Mouse (Mus musculus) embryonic facial prominence, embryonic 11.5 days (tissue): ENCODE results near the gene Rsf1. TPM values are rescaled to one million over a fixed set of nuclear protein-coding genes. Genes with fewer than 3 reads are reported as not detected.
A peak's percentile ranks its signal among the peaks of the same experiment; 100 is the strongest.

Experiments used
- ATAC-seq: fragments of 200-750 bp; cut with Nextera tagmentation; replicated peaks from 2 replicates; pipeline ENCODE4 v1.8.0; 2017; ENCODE audit warnings: low read depth; ENCODE audit not compliant: insufficient number of reproducible peaks, low FRiP score, low TSS enrichment
- DNase-seq: peaks from one replicate; pipeline ENCODE4 v3.0.0-alpha.2; 2015; ENCODE audit warnings: low spot score
- H3K27ac ChIP-seq: fragments of 300-500 bp; sonication (generic); replicated peaks from 2 replicates; pipeline ENCODE4 v1.5.1; 2014; ENCODE audit warnings: mild to moderate bottlenecking, low read depth, low read length, control low read depth
- H3K27me3 ChIP-seq: fragments of 300-500 bp; sonication (generic); 2 replicates; pipeline ENCODE4 v1.6.1; 2014; ENCODE audit warnings: mild to moderate bottlenecking, low read length, moderate library complexity, mixed read lengths; ENCODE audit not compliant: control insufficient read depth, insufficient read depth
- H3K36me3 ChIP-seq: fragments of 300-500 bp; sonication (generic); replicated peaks from 2 replicates; pipeline ENCODE4 v1.6.1; 2014; ENCODE audit warnings: low read depth, mild to moderate bottlenecking, low read length, moderate library complexity, mixed read lengths; ENCODE audit not compliant: control insufficient read depth, insufficient read depth
- H3K4me1 ChIP-seq: fragments of 300-500 bp; sonication (generic); 2 replicates; pipeline ENCODE4 v1.6.1; 2014; ENCODE audit warnings: low read length, mixed read lengths; ENCODE audit not compliant: control insufficient read depth, insufficient read depth
- H3K4me2 ChIP-seq: fragments of 300-500 bp; sonication (generic); 2 replicates; pipeline ENCODE4 v1.6.1; 2014; ENCODE audit warnings: low read depth, mild to moderate bottlenecking, control low read depth, low read length, moderate library complexity
- H3K4me3 ChIP-seq: fragments of 300-500 bp; sonication (generic); 2 replicates; pipeline ENCODE4 v1.5.1; 2014; ENCODE audit warnings: low read depth, low read length, control low read depth
- H3K9ac ChIP-seq: fragments of 300-500 bp; sonication (generic); replicated peaks from 2 replicates; pipeline ENCODE4 v1.6.1; 2014; ENCODE audit warnings: mild to moderate bottlenecking, control low read depth, low read length
- H3K9me3 ChIP-seq: fragments of 300-500 bp; sonication (generic); replicated peaks from 2 replicates; pipeline ENCODE4 v1.6.1; 2016; ENCODE audit warnings: mild to moderate bottlenecking, low read length, inconsistent platforms, mixed read lengths; ENCODE audit not compliant: control insufficient read depth
- WGBS: fragments of 180-500 bp; shearing (Covaris S2); extraction: QIAGEN DNeasy Blood & Tissue Kit; methylation state at CpG from one replicate; pipeline ENCODE4 v1.1.7; 2014; 5-methylcytosine and 5-hydroxymethylcytosine counted together
- polyA plus RNA-seq: library from polyadenylated mRNA; unstranded; fragments of >200 nt; fragmentation: Nextera tagmentation; extraction: Ambion mirVana; gene quantifications from 2 replicates; pipeline ENCODE4 v1.2.1, GENCODE M21; 2014

Rsf1 gene
- polyA plus RNA-seq, 1 experiment from 2014 or later, result 26.0 TPM

GRCm38 (mm10) chr7:97696133-97696505, 116.4 kb downstream of the Rsf1 start:
- peak overlapping the region; percentile 52 for H3K4me2 ChIP-seq
- no peaks in the 10 kb centered on the region for H3K27me3 ChIP-seq
- H3K4me3 ChIP-seq, result peak overlapping the region; percentile 97
- DNase-seq, result no peak
- H3K27ac ChIP-seq, result peak overlapping the region; percentile 59; the same call in 1 of the 2 replicates
- 34% methylated on average over 19 of the region's 19 CpGs for WGBS
- no peaks in the 10 kb centered on the region for H3K4me1 ChIP-seq
- no peaks in the 10 kb centered on the region; the same call in 1 of the 2 replicates for H3K36me3 ChIP-seq
- H3K9me3 ChIP-seq, result no peaks in the 10 kb centered on the region
- ATAC-seq, result peak; percentile 70
- peak overlapping the region; percentile 95 for H3K9ac ChIP-seq

DNA sequence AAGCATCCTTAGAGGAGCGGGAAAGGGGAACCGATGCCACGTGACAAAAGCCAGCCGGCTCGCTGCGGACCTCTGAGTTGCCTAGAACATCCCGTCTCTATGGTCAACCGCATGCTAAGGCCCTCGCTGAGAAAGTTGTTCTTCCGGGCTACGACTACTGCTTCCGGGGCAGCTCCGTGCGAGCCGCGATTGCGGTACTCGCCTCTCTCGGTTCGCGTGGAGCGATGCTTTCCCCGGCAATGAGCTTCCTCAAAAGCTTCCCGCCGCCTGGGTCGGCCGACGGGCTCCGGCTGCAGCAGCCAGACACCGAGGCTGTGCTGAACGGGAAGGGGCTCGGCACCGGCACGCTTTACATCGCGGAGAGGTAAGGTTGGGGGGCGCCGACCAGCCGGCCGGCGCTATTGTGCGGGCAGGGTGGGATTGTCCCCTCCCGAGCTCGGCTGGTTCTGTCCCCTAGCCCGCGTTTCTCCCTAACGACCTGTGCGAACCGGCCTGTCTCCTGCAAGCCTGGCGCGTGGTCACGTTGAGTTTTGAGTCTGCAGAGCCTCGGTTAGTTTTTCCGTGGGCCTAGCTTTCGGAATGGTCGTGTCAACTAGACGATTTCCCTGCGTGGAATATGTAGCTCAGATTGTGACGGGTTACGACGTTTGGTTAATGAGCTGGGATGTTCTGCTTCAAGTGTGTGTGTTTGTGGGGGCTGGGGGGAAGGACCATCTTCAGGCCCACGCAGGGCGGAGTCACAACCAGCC, 117.0 kb downstream of the Rsf1 start, which contains the start of gene Clns1a:
TSS of gene Clns1a (plus strand) at position 129 of the 749 bp plus-strand sequence.
- under 1% methylated on average over 63 of the region's 63 CpGs for WGBS
- Histone ChIP-seq H3K4me2 (peak within 1 kb of the TSS; percentile 52), H3K4me3 (peak within 1 kb of the TSS; percentile 97), H3K9ac (peak within 1 kb of the TSS; percentile 95), H3K4me1 (no peaks in the 10 kb centered on the region), H3K36me3 (no peaks in the 10 kb centered on the region; the same call in 1 of the 2 replicates), H3K9me3 (no peaks in the 10 kb centered on the region), H3K27me3 (no peaks in the 10 kb centered on the region), H3K27ac (peak within 1 kb of the TSS; percentile 59)
- DNase-seq (peak; percentile 96), ATAC-seq (peak; percentile 97)

- Histone ChIP-seq H3K4me3 (no peak overlapping the region), H3K4me2 (no peak overlapping the region), H3K27me3 (no peaks in the 10 kb centered on the region), H3K36me3 (no peaks in the 10 kb centered on the region; the same call in 1 of the 2 replicates), H3K9ac (no peak overlapping the region), H3K9me3 (no peaks in the 10 kb centered on the region), H3K4me1 (no peaks in the 10 kb centered on the region), H3K27ac (no peak overlapping the region)
- 88% methylated on average over 4 of the region's 4 CpGs for WGBS
- DNase-seq, result no peak
- ATAC-seq, result no peak
Observed at GRCm38 (mm10) chr7:97700173-97700572, 120.5 kb downstream of the Rsf1 start.

DNA sequence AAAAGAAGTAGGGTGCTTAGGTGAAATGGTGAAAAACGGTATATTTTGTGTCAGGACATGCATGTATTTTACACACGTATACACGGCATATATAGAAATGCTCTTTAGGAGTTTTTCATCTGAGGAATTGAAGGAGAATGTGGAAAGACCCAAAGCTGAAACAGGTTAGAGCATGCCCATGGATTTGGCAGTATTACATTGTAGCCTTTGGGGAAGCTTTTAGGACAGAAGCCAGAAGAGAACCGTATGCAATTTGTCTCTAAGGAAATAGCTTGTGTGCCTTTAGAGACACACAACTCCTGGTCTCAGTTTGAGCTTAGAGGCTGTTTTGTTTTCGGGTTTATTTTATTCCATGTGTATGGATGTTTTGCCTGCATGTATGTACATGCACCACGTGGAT, 121.4 kb downstream of the Rsf1 start:
- ATAC-seq (no peak), DNase-seq (peak; percentile 12)
- H3K4me1 ChIP-seq, result no peaks in the 10 kb centered on the region
- H3K27ac ChIP-seq, result no peak overlapping the region
- 84% methylated on average over 6 of the region's 6 CpGs for WGBS
- H3K9ac ChIP-seq, result no peak overlapping the region
- no peak overlapping the region for H3K4me3 ChIP-seq
- H3K36me3 ChIP-seq, result no peaks in the 10 kb centered on the region; the same call in 1 of the 2 replicates
- no peak overlapping the region for H3K4me2 ChIP-seq
- H3K9me3 ChIP-seq, result no peaks in the 10 kb centered on the region
- H3K27me3 ChIP-seq, result no peaks in the 10 kb centered on the region

DNA sequence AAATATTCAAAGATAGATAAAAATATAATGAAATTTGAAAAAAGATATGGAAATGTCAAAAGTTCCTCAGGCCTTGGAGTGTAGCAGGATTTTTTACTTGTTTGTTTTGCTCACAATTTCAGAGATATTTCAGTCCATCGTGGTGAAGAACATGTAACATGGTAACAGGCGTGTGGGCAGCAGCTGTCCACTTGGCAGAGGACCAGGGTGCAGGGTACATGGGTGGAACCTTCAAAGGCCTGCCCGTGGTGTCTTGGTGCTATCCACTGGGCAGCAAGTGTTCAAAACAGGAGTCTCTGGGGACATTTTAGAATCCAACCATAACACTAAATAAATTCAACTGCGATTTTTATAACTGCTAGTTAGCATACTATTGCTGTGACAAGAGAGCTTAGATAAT, 127.4 kb downstream of the Rsf1 start:
- no peaks in the 10 kb centered on the region; the same call in 1 of the 2 replicates for H3K36me3 ChIP-seq
- DNase-seq, result no peak

GRCm38 (mm10) chr7:97707809-97708208, 128.1 kb downstream of the Rsf1 start:
- H3K9ac ChIP-seq, result no peak overlapping the region

More for the DNA sequence above, 127.4 kb downstream of the Rsf1 start:
- no peak overlapping the region for H3K9ac ChIP-seq
- no peak overlapping the region for H3K4me2 ChIP-seq
- ATAC-seq, result no peak
- H3K27me3 ChIP-seq, result no peaks in the 10 kb centered on the region
- H3K9me3 ChIP-seq, result no peaks in the 10 kb centered on the region
- H3K4me3 ChIP-seq, result no peak overlapping the region
- H3K4me1 ChIP-seq, result no peaks in the 10 kb centered on the region
- no peak overlapping the region for H3K27ac ChIP-seq
- WGBS, result 93% methylated on average over 4 of the region's 4 CpGs

GRCm38 (mm10) chr7:97709204-97709603, 129.5 kb downstream of the Rsf1 start:
- no peak overlapping the region for H3K9ac ChIP-seq
- DNase-seq (no peak), ATAC-seq (no peak)
- H3K27me3 ChIP-seq, result no peaks in the 10 kb centered on the region
- peaks cover 5% of the 10 kb centered on the region for H3K36me3 ChIP-seq
- H3K4me2 ChIP-seq, result no peak overlapping the region
- no peaks in the 10 kb centered on the region for H3K9me3 ChIP-seq
- WGBS, result 82% methylated on average over 3 of the region's 3 CpGs
- no peak overlapping the region for H3K4me3 ChIP-seq
- H3K27ac ChIP-seq, result no peak overlapping the region
- no peaks in the 10 kb centered on the region for H3K4me1 ChIP-seq

More at GRCm38 (mm10) chr7:97707809-97708208, 128.1 kb downstream of the Rsf1 start:
- WGBS, result 94% methylated on average over 5 of the region's 5 CpGs
- Histone ChIP-seq H3K27me3 (no peaks in the 10 kb centered on the region), H3K4me1 (no peaks in the 10 kb centered on the region), H3K36me3 (peaks cover 3% of the 10 kb centered on the region), H3K4me2 (no peak overlapping the region), H3K4me3 (no peak overlapping the region), H3K9me3 (no peaks in the 10 kb centered on the region), H3K27ac (no peak overlapping the region)
- ATAC-seq (no peak), DNase-seq (no peak)

DNA sequence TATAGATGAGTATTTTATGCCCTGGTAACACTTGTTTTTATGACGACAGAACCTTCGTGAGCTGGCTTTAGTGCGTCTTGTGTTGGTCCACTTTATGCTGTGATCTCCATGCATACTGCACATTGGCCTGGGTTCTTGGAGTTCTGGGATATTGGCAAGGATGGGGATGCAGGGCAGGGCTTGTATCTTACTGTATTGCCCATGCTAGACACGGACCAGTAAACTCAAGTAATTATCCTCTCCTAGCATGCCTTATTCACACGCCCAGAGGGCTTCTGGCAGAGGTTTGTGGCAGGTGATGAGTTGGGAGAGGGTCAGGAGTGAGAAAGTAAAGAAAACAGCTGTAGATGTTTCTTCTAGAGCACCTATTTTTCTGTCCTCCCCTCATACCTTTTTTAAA, 135.0 kb downstream of the Rsf1 start:
- no peak overlapping the region for H3K9ac ChIP-seq
- no peaks in the 10 kb centered on the region for H3K9me3 ChIP-seq
- WGBS, result 94% methylated on average over 5 of the region's 5 CpGs
- H3K36me3 ChIP-seq, result peaks cover 13% of the 10 kb centered on the region
- no peak overlapping the region for H3K4me2 ChIP-seq
- H3K4me1 ChIP-seq, result no peaks in the 10 kb centered on the region
- H3K4me3 ChIP-seq, result no peak overlapping the region
- H3K27me3 ChIP-seq, result no peaks in the 10 kb centered on the region
- H3K27ac ChIP-seq, result no peak overlapping the region
- DNase-seq (no peak), ATAC-seq (no peak)
